Mouse (Mus musculus) embryonic facial prominence, embryonic 15.5 days (tissue): ENCODE results near the gene Noct. TPM values are rescaled to one million over a fixed set of nuclear protein-coding genes. Genes with fewer than 3 reads are reported as not detected.

Experiments
- ATAC-seq: fragments of 200-750 bp; cut with Nextera tagmentation; 2 replicates; pipeline ENCODE4 v1.8.0; 2017; ENCODE audit warnings: low read depth, moderate TSS enrichment; ENCODE audit not compliant: insufficient number of reproducible peaks, low FRiP score, low TSS enrichment
- H3K27ac ChIP-seq: fragments of 300-500 bp; sonication (generic); replicated peaks from 2 replicates; pipeline ENCODE4 v1.5.1; 2015; ENCODE audit warnings: mild to moderate bottlenecking, inconsistent platforms
- H3K27me3 ChIP-seq: fragments of 300-500 bp; sonication (generic); 2 replicates; pipeline ENCODE4 v1.6.1; 2015; ENCODE audit warnings: inconsistent platforms
- H3K36me3 ChIP-seq: fragments of 300-500 bp; sonication (generic); 2 replicates; pipeline ENCODE4 v1.6.1; 2015; ENCODE audit warnings: mild to moderate bottlenecking, inconsistent platforms
- H3K4me1 ChIP-seq: fragments of 300-500 bp; sonication (generic); 2 replicates; pipeline ENCODE4 v1.6.1; 2015; ENCODE audit warnings: inconsistent platforms
- H3K4me2 ChIP-seq: fragments of 300-500 bp; sonication (generic); replicated peaks from 2 replicates; pipeline ENCODE4 v1.6.1; 2015; ENCODE audit warnings: mild to moderate bottlenecking, inconsistent platforms
- H3K4me3 ChIP-seq: fragments of 300-500 bp; sonication (generic); replicated peaks from 2 replicates; pipeline ENCODE4 v1.5.1; 2015; ENCODE audit warnings: mild to moderate bottlenecking, inconsistent platforms
- H3K9ac ChIP-seq: fragments of 300-500 bp; sonication (generic); 2 replicates; pipeline ENCODE4 v1.6.1; 2015; ENCODE audit warnings: inconsistent platforms
- H3K9me3 ChIP-seq: fragments of 300-500 bp; sonication (generic); replicated peaks from 2 replicates; pipeline ENCODE4 v1.6.1; 2016; ENCODE audit warnings: inconsistent platforms
- WGBS: fragments of 180-500 bp; shearing (Covaris S2); methylation state at CpG from one replicate; pipeline ENCODE4 v1.1.7; 2015; 5-methylcytosine and 5-hydroxymethylcytosine counted together
- polyA plus RNA-seq: library from polyadenylated mRNA; unstranded; fragments of >200 nt; fragmentation: Nextera tagmentation; extraction: Ambion mirVana; gene quantifications from 2 replicates; pipeline ENCODE4 v1.2.1, GENCODE M21; 2015

The Noct gene
- polyA plus RNA-seq, 1 experiment from 2014 or later, result 11.3 TPM

GRCm38 (mm10) chr3:51252223-51252622 lies 28.0 kb downstream of the Noct start:
- ATAC-seq, result no peak
- Histone ChIP-seq H3K4me3 (no peak overlapping the region), H3K4me1 (no peaks in the 10 kb centered on the region), H3K9me3 (no peaks in the 10 kb centered on the region), H3K27me3 (no peaks in the 10 kb centered on the region), H3K27ac (no peak overlapping the region), H3K4me2 (no peak overlapping the region), H3K9ac (no peak overlapping the region), H3K36me3 (peaks cover 54% of the 10 kb centered on the region)
- WGBS, result 97% methylated on average over 1 of the region's 1 CpGs

- no peaks in the 10 kb centered on the region for H3K27me3 ChIP-seq
- no peak overlapping the region for H3K4me3 ChIP-seq
- 93% methylated on average over 12 of the region's 12 CpGs for WGBS
- H3K27ac ChIP-seq, result no peak overlapping the region
- no peaks in the 10 kb centered on the region for H3K4me1 ChIP-seq
- no peak for ATAC-seq
- H3K36me3 ChIP-seq, result peaks cover 60% of the 10 kb centered on the region
- H3K9ac ChIP-seq, result no peak overlapping the region
- H3K9me3 ChIP-seq, result no peaks in the 10 kb centered on the region
- no peak overlapping the region for H3K4me2 ChIP-seq
These were observed 28.6 kb downstream of the Noct start for GRCm38 (mm10) chr3:51252689-51253402.

DNA sequence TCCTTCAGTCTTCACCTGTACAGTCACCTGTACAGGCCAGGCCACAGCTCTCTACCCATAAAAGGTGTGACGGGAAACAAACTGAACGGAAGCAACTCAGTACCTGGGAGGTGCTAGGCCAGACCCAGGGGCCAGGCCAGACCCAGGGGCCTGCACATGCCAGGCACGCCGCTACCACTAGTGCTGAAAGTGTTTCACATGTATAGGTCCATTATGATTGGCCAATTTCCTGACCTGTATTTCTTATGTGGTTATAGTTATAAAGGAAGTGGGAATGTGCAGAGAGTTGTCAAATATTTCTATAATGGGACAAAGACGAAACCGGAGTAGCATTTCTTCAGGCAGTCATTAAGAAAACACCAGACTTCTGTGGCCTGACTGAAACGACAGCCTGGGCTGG lies 30.5 kb downstream of the Noct start:
- ATAC-seq, result no peak
- Histone ChIP-seq H3K27me3 (no peaks in the 10 kb centered on the region), H3K36me3 (peaks cover 74% of the 10 kb centered on the region), H3K9ac (no peak overlapping the region), H3K27ac (no peak overlapping the region), H3K4me1 (no peaks in the 10 kb centered on the region), H3K4me3 (no peak overlapping the region), H3K4me2 (no peak overlapping the region), H3K9me3 (no peaks in the 10 kb centered on the region)
- WGBS, result 78% methylated on average over 7 of the region's 7 CpGs

DNA sequence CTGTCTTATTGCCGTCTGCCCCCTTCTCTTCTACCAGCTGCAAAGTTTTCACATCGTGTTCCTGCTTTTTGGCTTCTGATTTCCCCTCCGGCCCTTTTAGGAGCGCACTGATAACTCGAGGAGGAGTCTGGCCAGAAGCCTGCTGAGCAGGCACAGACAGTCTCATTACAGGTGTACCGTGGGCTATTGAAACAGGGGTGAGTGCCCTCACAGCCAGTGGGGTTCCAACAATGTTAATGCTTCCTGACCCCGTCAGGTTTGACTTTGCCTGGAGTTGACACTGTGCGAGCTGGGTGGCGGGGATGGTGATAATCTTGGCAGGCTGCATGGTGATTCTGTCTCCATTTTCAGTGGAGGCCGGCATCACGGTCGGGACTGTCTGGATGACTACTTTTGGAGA lies 32.2 kb downstream of the Noct start:
- Histone ChIP-seq H3K9ac (no peak overlapping the region), H3K4me1 (no peaks in the 10 kb centered on the region), H3K27me3 (no peaks in the 10 kb centered on the region), H3K27ac (no peak overlapping the region), H3K9me3 (no peaks in the 10 kb centered on the region), H3K36me3 (peaks cover 80% of the 10 kb centered on the region), H3K4me2 (no peak overlapping the region), H3K4me3 (no peak overlapping the region)
- WGBS, result 89% methylated on average over 12 of the region's 12 CpGs
- ATAC-seq, result no peak

DNA sequence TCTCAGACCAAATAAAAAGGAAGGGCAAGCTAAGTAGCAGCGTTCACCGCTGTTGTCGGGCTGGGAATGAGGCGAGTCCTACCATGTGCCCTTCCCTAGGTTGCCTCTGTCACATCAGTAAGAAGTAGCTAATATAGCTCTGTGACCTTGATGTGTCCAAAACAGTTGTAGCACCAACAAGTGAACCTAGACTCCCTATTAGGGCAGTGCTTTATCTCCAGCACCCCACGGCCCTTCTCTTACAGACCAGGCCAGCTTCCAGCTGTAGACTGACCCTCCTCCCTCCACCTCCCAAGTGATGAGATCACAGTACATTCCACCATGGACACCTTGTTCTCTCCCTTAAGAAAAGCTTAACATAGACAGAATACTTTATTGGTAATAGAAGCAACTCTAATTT lies 33.8 kb downstream of the Noct start:
- ATAC-seq, result no peak
- Histone ChIP-seq H3K36me3 (peaks cover 80% of the 10 kb centered on the region), H3K27me3 (no peaks in the 10 kb centered on the region), H3K4me3 (no peak overlapping the region), H3K4me1 (no peaks in the 10 kb centered on the region), H3K4me2 (no peak overlapping the region), H3K27ac (no peak overlapping the region), H3K9ac (no peak overlapping the region), H3K9me3 (no peaks in the 10 kb centered on the region)
- WGBS, result 96% methylated on average over 5 of the region's 5 CpGs

DNA sequence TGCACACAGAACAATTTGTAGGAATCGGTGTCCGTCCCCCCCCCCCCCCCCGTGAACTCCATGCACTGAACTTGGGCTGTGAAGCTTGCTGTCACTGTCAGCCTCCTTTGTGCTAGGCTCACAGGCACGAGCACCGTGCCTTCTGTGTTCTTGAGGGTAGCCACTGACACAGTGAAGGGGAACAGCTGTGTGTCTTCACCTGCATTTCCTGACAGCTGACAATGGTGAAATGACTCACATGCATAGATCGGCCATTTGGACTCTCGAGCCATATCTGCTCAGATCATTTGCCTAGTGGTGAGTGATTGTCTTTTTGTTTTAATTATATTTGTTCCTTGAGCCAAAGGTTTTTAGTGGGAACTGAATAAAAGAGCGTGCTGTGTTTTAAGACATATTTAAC lies 38.7 kb downstream of the Noct start:
- no peak overlapping the region for H3K27ac ChIP-seq
- H3K4me1 ChIP-seq, result no peaks in the 10 kb centered on the region
- ATAC-seq, result no peak
- H3K36me3 ChIP-seq, result peaks cover 74% of the 10 kb centered on the region
- no peaks in the 10 kb centered on the region for H3K9me3 ChIP-seq
- H3K4me3 ChIP-seq, result no peak overlapping the region
- 92% methylated on average over 8 of the region's 8 CpGs for WGBS
- H3K27me3 ChIP-seq, result no peaks in the 10 kb centered on the region
- no peak overlapping the region for H3K9ac ChIP-seq
- no peak overlapping the region for H3K4me2 ChIP-seq

DNA sequence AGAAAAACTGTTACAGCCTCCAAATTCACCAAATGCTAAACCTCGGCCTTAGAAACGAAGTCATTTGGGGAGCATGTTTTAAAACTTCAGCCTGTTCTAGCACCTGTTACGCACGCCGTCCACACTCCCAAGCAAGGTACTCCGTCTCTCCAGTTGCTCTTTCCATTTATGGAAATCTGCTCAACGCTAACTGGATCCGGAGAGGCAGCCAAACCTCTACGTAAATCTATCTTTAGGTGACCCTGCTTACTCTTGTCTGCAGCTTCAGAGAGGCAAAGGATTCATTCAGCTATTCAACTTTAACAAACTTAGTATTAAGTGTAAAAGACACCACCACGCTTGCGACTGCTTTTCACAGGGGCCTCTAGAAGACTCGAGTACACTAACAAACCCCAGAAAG lies 44.2 kb downstream of the Noct start:
- Histone ChIP-seq H3K27ac (0 out of 2 replicates have a peak overlapping the region, but pooled peaks have one; percentile 8), H3K4me3 (no peak overlapping the region), H3K4me1 (peaks cover 7% of the 10 kb centered on the region), H3K9ac (no peak overlapping the region), H3K9me3 (no peaks in the 10 kb centered on the region), H3K36me3 (peaks cover 26% of the 10 kb centered on the region), H3K4me2 (no peak overlapping the region), H3K27me3 (no peaks in the 10 kb centered on the region)
- WGBS, result 61% methylated on average over 12 of the region's 12 CpGs
- no peak for ATAC-seq

GRCm38 (mm10) chr3:51270069-51270817 lies 46.0 kb downstream of the Noct start:
- H3K4me1 ChIP-seq, result peaks cover 12% of the 10 kb centered on the region
- no peak overlapping the region for H3K4me3 ChIP-seq
- ATAC-seq, result no peak
- peaks cover 7% of the 10 kb centered on the region for H3K36me3 ChIP-seq
- H3K4me2 ChIP-seq, result no peak overlapping the region
- H3K27ac ChIP-seq, result no peak overlapping the region
- H3K9ac ChIP-seq, result no peak overlapping the region
- no peaks in the 10 kb centered on the region for H3K9me3 ChIP-seq
- no peaks in the 10 kb centered on the region for H3K27me3 ChIP-seq
- 64% methylated on average over 12 of the region's 12 CpGs for whole genome bisulfite sequencing

GRCm38 (mm10) chr3:51275956-51276398 lies 51.7 kb downstream of the Noct start:
- under 1% methylated on average over 33 of the region's 33 CpGs for WGBS
- Histone ChIP-seq H3K9ac (peak overlapping the region; percentile 96; the same call in 1 of the 2 replicates), H3K4me3 (peak overlapping the region; percentile 98), H3K36me3 (no peaks in the 10 kb centered on the region), H3K27me3 (no peaks in the 10 kb centered on the region), H3K27ac (peak overlapping the region; percentile 99), H3K4me2 (peak overlapping the region; percentile 65), H3K4me1 (peaks cover 8% of the 10 kb centered on the region; the same call in 1 of the 2 replicates), H3K9me3 (no peaks in the 10 kb centered on the region)
- ATAC-seq, result peak; percentile 98

GRCm38 (mm10) chr3:51276421-51277111 lies 52.3 kb downstream of the Noct start:
- under 1% methylated on average over 68 of the region's 93 CpGs for WGBS
- peak; percentile 58 for ATAC-seq
- H3K27ac ChIP-seq, result peak overlapping the region; percentile 99

More at GRCm38 (mm10) chr3:51276421-51277111, 52.3 kb downstream of the Noct start:
- H3K27me3 ChIP-seq, result no peaks in the 10 kb centered on the region
- H3K4me2 ChIP-seq, result peak overlapping the region; percentile 65
- H3K4me3 ChIP-seq, result peak overlapping the region; percentile 98
- peak overlapping the region; percentile 96 for H3K9ac ChIP-seq
- H3K9me3 ChIP-seq, result no peaks in the 10 kb centered on the region
- peaks cover 8% of the 10 kb centered on the region; the same call in 1 of the 2 replicates for H3K4me1 ChIP-seq
- H3K36me3 ChIP-seq, result no peaks in the 10 kb centered on the region
